Mouse (Mus musculus): ENCODE data around the gene Fancb. TPM values are rescaled to one million over a fixed set of nuclear protein-coding genes. Genes with fewer than 3 reads are reported as not detected.
A peak's percentile ranks its signal among the peaks of the same experiment; 100 is the strongest.

Fancb gene
- 1.2 and 1.3 TPM in 2 replicates for polyA plus RNA-seq (2012; rRNA removed)

- H3K4me1 ChIP-seq (ENCODE audit: control insufficient read depth, insufficient read depth, low read length): no peaks in the 10 kb centered on the region; the same call in 1 of the 2 replicates
- peak within 1 kb of the TSS; percentile 76; the same call in 1 of the 2 replicates for H3K27ac ChIP-seq (ENCODE audit: insufficient read depth, low read length)
- peak within 1 kb of the TSS; percentile 99 for H3K4me3 ChIP-seq (ENCODE audit: insufficient read depth, low read length)
- TF ChIP-seq CTCF (IDR thresholded peaks at IDR 0.05; ENCODE audit: extremely low read depth, insufficient read depth, low read length) (no peak), POLR2A (IDR thresholded peaks at IDR 0.05; ENCODE audit: extremely low read depth, insufficient read depth, low read length) (peak; percentile 36; the same call in 1 of the 2 replicates)
Observed at GRCm38 (mm10) chrX:164980193-164980775, at the start of gene Fancb, which contains the start of gene Mospd2. Fancb (plus strand) TSS chrX:164980592. Mospd2 (minus strand) TSS chrX:164980375.

GRCm38 (mm10) chrX:164941540-164941939, 38.9 kb upstream of the Fancb start:
- no peak for TF ChIP-seq POLR2A (IDR thresholded peaks at IDR 0.05; ENCODE audit: extremely low read depth, insufficient read depth, low read length)
- TF ChIP-seq CTCF (IDR thresholded peaks at IDR 0.05; ENCODE audit: extremely low read depth, insufficient read depth, low read length): no peak

DNA sequence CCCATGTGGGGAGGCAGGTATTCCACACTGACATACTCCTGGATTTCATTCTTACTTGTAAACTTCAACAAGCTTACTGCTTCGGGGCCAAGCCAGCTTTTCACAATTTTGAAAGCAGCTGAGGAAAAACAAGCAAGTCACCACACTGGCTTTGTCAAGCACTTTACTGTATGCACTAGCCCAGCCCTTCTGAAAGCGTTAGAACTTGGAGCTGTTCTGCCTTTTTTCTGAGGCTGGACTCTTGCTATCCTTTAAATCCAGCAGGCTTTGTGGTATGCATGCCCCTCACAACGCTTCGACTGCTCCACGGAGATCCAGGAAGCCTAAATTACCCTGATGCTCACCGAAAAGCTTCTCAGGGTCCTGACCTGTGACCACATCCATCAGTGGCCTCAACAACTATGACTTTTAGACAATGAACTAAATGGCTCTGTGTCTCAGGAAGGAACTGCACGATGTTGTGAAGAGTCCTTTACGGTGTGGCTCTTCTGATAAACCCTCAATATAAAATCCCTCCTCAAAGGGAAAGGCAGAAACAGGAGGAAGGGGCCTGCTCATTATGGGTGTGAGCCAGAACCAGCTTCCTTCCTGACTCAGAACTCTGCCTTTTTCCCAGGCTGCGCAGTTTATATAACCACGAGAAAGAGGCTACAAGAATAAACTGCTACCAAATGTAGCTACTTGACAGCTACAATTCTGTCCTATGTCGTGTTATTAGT, 28.4 kb upstream of the Fancb start:
- Histone ChIP-seq H3K4me1 (ENCODE audit: control insufficient read depth, insufficient read depth, low read length) (peaks cover 2% of the 10 kb centered on the region; the same call in 1 of the 2 replicates), H3K4me3 (ENCODE audit: insufficient read depth, low read length) (no peak overlapping the region), H3K27ac (ENCODE audit: insufficient read depth, low read length) (no peak overlapping the region)
- TF ChIP-seq POLR2A (IDR thresholded peaks at IDR 0.05; ENCODE audit: extremely low read depth, insufficient read depth, low read length) (no peak), CTCF (IDR thresholded peaks at IDR 0.05; ENCODE audit: extremely low read depth, insufficient read depth, low read length) (no peak)

More at GRCm38 (mm10) chrX:164941540-164941939, 38.9 kb upstream of the Fancb start:
- Histone ChIP-seq H3K4me1 (ENCODE audit: control insufficient read depth, insufficient read depth, low read length) (no peaks in the 10 kb centered on the region), H3K27ac (ENCODE audit: insufficient read depth, low read length) (no peak overlapping the region), H3K4me3 (ENCODE audit: insufficient read depth, low read length) (no peak overlapping the region)

- H3K27ac ChIP-seq (ENCODE audit: insufficient read depth, low read length): peak overlapping the region; percentile 46; the same call in 1 of the 2 replicates
- no peak overlapping the region for H3K4me3 ChIP-seq (ENCODE audit: insufficient read depth, low read length)
- TF ChIP-seq CTCF (IDR thresholded peaks at IDR 0.05; ENCODE audit: extremely low read depth, insufficient read depth, low read length): no peak
- peaks cover 2% of the 10 kb centered on the region; the same call in 1 of the 2 replicates for H3K4me1 ChIP-seq (ENCODE audit: control insufficient read depth, insufficient read depth, low read length)
Observed at GRCm38 (mm10) chrX:164952601-164953375, 27.6 kb upstream of the Fancb start.

GRCm38 (mm10) chrX:164965750-164966448, 14.5 kb upstream of the Fancb start:
- TF ChIP-seq CTCF (IDR thresholded peaks at IDR 0.05; ENCODE audit: extremely low read depth, insufficient read depth, low read length): no peak
- no peak for TF ChIP-seq POLR2A (IDR thresholded peaks at IDR 0.05; ENCODE audit: extremely low read depth, insufficient read depth, low read length)
- H3K4me1 ChIP-seq (ENCODE audit: control insufficient read depth, insufficient read depth, low read length): no peaks in the 10 kb centered on the region

GRCm38 (mm10) chrX:164971206-164971605, 9.2 kb upstream of the Fancb start:
- TF ChIP-seq POLR2A (IDR thresholded peaks at IDR 0.05; ENCODE audit: extremely low read depth, insufficient read depth, low read length): no peak
- no peak for TF ChIP-seq CTCF (IDR thresholded peaks at IDR 0.05; ENCODE audit: extremely low read depth, insufficient read depth, low read length)
- Histone ChIP-seq H3K4me1 (ENCODE audit: control insufficient read depth, insufficient read depth, low read length) (no peaks in the 10 kb centered on the region), H3K4me3 (ENCODE audit: insufficient read depth, low read length) (no peak overlapping the region), H3K27ac (ENCODE audit: insufficient read depth, low read length) (no peak overlapping the region)

More at GRCm38 (mm10) chrX:164965750-164966448, 14.5 kb upstream of the Fancb start:
- no peak overlapping the region for H3K27ac ChIP-seq (ENCODE audit: insufficient read depth, low read length)
- no peak overlapping the region for H3K4me3 ChIP-seq (ENCODE audit: insufficient read depth, low read length)

GRCm38 (mm10) chrX:164978866-164979265, 1.5 kb upstream of the Fancb start:
- Histone ChIP-seq H3K27ac (ENCODE audit: insufficient read depth, low read length) (no peak overlapping the region), H3K4me1 (ENCODE audit: control insufficient read depth, insufficient read depth, low read length) (no peaks in the 10 kb centered on the region; the same call in 1 of the 2 replicates), H3K4me3 (ENCODE audit: insufficient read depth, low read length) (no peak overlapping the region; the same call in 1 of the 2 replicates)
- TF ChIP-seq CTCF (IDR thresholded peaks at IDR 0.05; ENCODE audit: extremely low read depth, insufficient read depth, low read length) (no peak), POLR2A (IDR thresholded peaks at IDR 0.05; ENCODE audit: extremely low read depth, insufficient read depth, low read length) (no peak)

DNA sequence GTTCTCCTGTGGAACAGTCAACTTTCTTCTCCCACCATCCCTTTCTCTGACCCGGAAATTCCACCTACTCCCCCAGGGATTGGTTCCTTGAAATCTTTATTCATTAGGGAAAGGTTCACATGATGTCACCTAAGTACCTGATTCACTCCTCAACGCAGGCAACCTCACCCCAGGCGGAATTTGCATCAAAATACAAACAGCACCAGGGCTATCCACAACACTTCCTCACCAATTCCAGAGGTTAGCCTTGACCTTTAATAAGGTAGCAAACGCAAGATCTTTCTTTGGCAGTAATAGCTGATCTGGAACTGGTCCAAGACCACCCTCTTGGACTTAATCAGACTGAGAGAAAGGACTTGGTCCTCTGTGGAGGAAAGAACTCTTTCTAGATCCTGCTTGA, 22.7 kb downstream of the Fancb start:
- TF ChIP-seq POLR2A (IDR thresholded peaks at IDR 0.05; ENCODE audit: extremely low read depth, insufficient read depth, low read length): no peak
- TF ChIP-seq CTCF (IDR thresholded peaks at IDR 0.05; ENCODE audit: extremely low read depth, insufficient read depth, low read length): no peak
- H3K4me1 ChIP-seq (ENCODE audit: control insufficient read depth, insufficient read depth, low read length): no peaks in the 10 kb centered on the region
- H3K4me3 ChIP-seq (ENCODE audit: insufficient read depth, low read length): no peak overlapping the region
- H3K27ac ChIP-seq (ENCODE audit: insufficient read depth, low read length): no peak overlapping the region

All from cortical plate, adult 2 months (tissue).